Mouse (Mus musculus) myocyte (in vitro differentiated cells): Measurements from ENCODE around the gene Zfp598.

ENCODE experiments used
- MYOD1 ChIP-seq, 3 experiments: IDR thresholded peaks; one replicate each; pipeline ENCODE4 v1.6.1; 2011; ENCODE audit warnings: control low read depth in 2 of 3, low read depth in 2 of 3, mild to moderate bottlenecking in 2 of 3, moderate library complexity in 1 of 3; ENCODE audit not compliant: insufficient read length in 2 of 3, control insufficient read depth in 1 of 3
- POLR2A ChIP-seq: IDR thresholded peaks from one replicate; pipeline ENCODE4 v1.6.1; 2011; ENCODE audit warnings: low read depth, mild to moderate bottlenecking, control low read depth, moderate library complexity; ENCODE audit not compliant: insufficient read length
- POLR2AphosphoS2 ChIP-seq: IDR thresholded peaks from one replicate; pipeline ENCODE4 v1.6.1; 2011; ENCODE audit warnings: low read depth, control low read depth; ENCODE audit not compliant: insufficient read length

DNA sequence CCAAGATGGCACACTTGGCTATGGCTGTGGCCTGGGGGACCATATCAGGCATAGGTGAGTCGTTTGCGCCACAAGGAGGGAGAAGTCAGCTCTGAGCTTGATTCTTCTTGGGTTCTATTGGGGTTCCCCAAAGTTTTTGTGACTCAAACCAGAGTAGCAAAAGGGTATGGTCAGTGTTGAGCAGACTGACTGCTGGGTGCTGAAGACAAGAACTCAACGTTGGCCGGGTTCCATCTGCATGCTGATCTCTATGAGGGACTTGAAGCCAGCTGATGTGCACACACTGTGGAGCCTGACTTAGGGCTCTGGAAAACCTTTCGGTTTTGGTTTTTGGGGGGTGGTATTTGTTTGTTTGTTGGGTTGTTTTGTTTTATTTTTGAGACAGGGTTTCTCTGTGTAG lies 33.8 kb upstream of the Zfp598 start:
- TF ChIP-seq MYOD1 (IDR thresholded peaks at IDR 0.05; ENCODE audit: control insufficient read depth in 1 of 3, insufficient read length in 2 of 3, low read depth in 2 of 3) (no peak), POLR2AphosphoS2 (no peak), POLR2A (no peak)
